Mouse (Mus musculus): Measurements from ENCODE around the gene Eme2.
"Not testable (repeated sequence)": the region's sequence is repeated elsewhere in the genome, so short reads cannot be mapped to it uniquely, and the experiment has no call there.

The Eme2 gene

GRCm38 (mm10) chr17:24894995-24895547, at the start of gene Eme2, which contains the start of gene Mrps34:
TSS of gene Eme2 (minus strand) at chr17:24895087.
TSS of gene Mrps34 (plus strand) at chr17:24895116.
- DNase-seq = peak; percentile 87

- DNase-seq = not testable (repeated sequence)
Observed at GRCm38 (mm10) chr17:24943589-24943988, 48.7 kb upstream of the Eme2 start.

GRCm38 (mm10) chr17:24943036-24943435, 48.1 kb upstream of the Eme2 start:
- no peak for DNase-seq

GRCm38 (mm10) chr17:24942453-24942852, 47.6 kb upstream of the Eme2 start:
- peak; percentile 75 for DNase-seq

- DNase-seq = no peak
Observed at GRCm38 (mm10) chr17:24937266-24937665, 42.4 kb upstream of the Eme2 start.

GRCm38 (mm10) chr17:24936259-24937237, 41.7 kb upstream of the Eme2 start, which contains the start of gene Mapk8ip3:
TSS of gene Mapk8ip3 (minus strand) at chr17:24936977.
- DNase-seq = peak; percentile 96

- DNase-seq = no peak
Observed at GRCm38 (mm10) chr17:24935666-24936065, 40.8 kb upstream of the Eme2 start.

GRCm38 (mm10) chr17:24934926-24935325, 40.0 kb upstream of the Eme2 start:
- no peak for DNase-seq

GRCm38 (mm10) chr17:24933163-24933562, 38.3 kb upstream of the Eme2 start:
- DNase-seq = no peak

GRCm38 (mm10) chr17:24932431-24932830, 37.5 kb upstream of the Eme2 start:
- DNase-seq = peak; percentile 54

- DNase-seq = no peak
Observed at GRCm38 (mm10) chr17:24929506-24929905, 34.6 kb upstream of the Eme2 start.

- no peak for DNase-seq
Observed at GRCm38 (mm10) chr17:24923246-24923645, 28.4 kb upstream of the Eme2 start.

GRCm38 (mm10) chr17:24913984-24914383, 19.1 kb upstream of the Eme2 start:
- no peak for DNase-seq

- DNase-seq = no peak
Observed at GRCm38 (mm10) chr17:24907591-24907990, 12.7 kb upstream of the Eme2 start.

- DNase-seq = no peak
Observed at GRCm38 (mm10) chr17:24903767-24904166, 8.9 kb upstream of the Eme2 start.

- peak; percentile 50 for DNase-seq
Observed at GRCm38 (mm10) chr17:24902671-24903474, 8.0 kb upstream of the Eme2 start.

- no peak for DNase-seq
Observed at GRCm38 (mm10) chr17:24902124-24902523, 7.2 kb upstream of the Eme2 start.

GRCm38 (mm10) chr17:24900014-24900413, 5.1 kb upstream of the Eme2 start:
- no peak for DNase-seq

GRCm38 (mm10) chr17:24899153-24899552, 4.3 kb upstream of the Eme2 start:
- DNase-seq = no peak

GRCm38 (mm10) chr17:24898041-24898854, 3.4 kb upstream of the Eme2 start:
- DNase-seq = no peak

GRCm38 (mm10) chr17:24897600-24897999, 2.7 kb upstream of the Eme2 start:
- peak; percentile 14 for DNase-seq

GRCm38 (mm10) chr17:24896993-24897269, 2.0 kb upstream of the Eme2 start:
- peak; percentile 26 for DNase-seq
